Mouse (Mus musculus): ENCODE results near the gene Aox2. TPM values are rescaled to one million over a fixed set of nuclear protein-coding genes. Genes with fewer than 3 reads are reported as not detected.
"Not testable (repeated sequence)": the region's sequence is repeated elsewhere in the genome, so short reads cannot be mapped to it uniquely, and the experiment has no call there.

Gene Aox2
- polyA plus RNA-seq, 1 experiment from 2014 or later = not detected

GRCm38 (mm10) chr1:58365829-58366228 is 87.7 kb downstream of the Aox2 start:
- no peaks in the 10 kb centered on the region for H3K27me3 ChIP-seq (ENCODE audit: low read depth, poor library complexity, severe bottlenecking)
- peaks cover 3% of the 10 kb centered on the region; the same call in 1 of the 2 replicates for H3K4me1 ChIP-seq
- H3K4me3 ChIP-seq = no peak overlapping the region
- DNase-seq (ENCODE audit: low spot score) = no peak
- WGBS = 99% methylated on average over 3 of the region's 3 CpGs
- H3K9me3 ChIP-seq (replicated peaks) = peaks cover 8% of the 10 kb centered on the region
- no peaks in the 10 kb centered on the region for H3K36me3 ChIP-seq
- H3K27ac ChIP-seq (replicated peaks) = no peak overlapping the region

GRCm38 (mm10) chr1:58366737-58367471 is 88.8 kb downstream of the Aox2 start:
- H3K36me3 ChIP-seq = no peaks in the 10 kb centered on the region
- no peak overlapping the region for H3K4me3 ChIP-seq
- DNase-seq (ENCODE audit: low spot score) = no peak
- H3K27ac ChIP-seq (replicated peaks) = no peak overlapping the region
- WGBS = 90% methylated on average over 12 of the region's 12 CpGs
- peaks cover 3% of the 10 kb centered on the region; the same call in 1 of the 2 replicates for H3K4me1 ChIP-seq
- H3K27me3 ChIP-seq (ENCODE audit: low read depth, poor library complexity, severe bottlenecking) = no peaks in the 10 kb centered on the region
- peaks cover 8% of the 10 kb centered on the region for H3K9me3 ChIP-seq (replicated peaks)

- WGBS = 80% methylated on average over 2 of the region's 2 CpGs
- DNase-seq (ENCODE audit: low spot score) = no peak
- Histone ChIP-seq H3K27ac (replicated peaks) (no peak overlapping the region), H3K36me3 (no peaks in the 10 kb centered on the region), H3K9me3 (replicated peaks) (peaks cover under 1% of the 10 kb centered on the region; the same call in 1 of the 2 replicates), H3K27me3 (ENCODE audit: low read depth, poor library complexity, severe bottlenecking) (no peaks in the 10 kb centered on the region), H3K4me3 (no peak overlapping the region), H3K4me1 (no peaks in the 10 kb centered on the region)
Observed at GRCm38 (mm10) chr1:58369716-58370115, 91.6 kb downstream of the Aox2 start.

DNA sequence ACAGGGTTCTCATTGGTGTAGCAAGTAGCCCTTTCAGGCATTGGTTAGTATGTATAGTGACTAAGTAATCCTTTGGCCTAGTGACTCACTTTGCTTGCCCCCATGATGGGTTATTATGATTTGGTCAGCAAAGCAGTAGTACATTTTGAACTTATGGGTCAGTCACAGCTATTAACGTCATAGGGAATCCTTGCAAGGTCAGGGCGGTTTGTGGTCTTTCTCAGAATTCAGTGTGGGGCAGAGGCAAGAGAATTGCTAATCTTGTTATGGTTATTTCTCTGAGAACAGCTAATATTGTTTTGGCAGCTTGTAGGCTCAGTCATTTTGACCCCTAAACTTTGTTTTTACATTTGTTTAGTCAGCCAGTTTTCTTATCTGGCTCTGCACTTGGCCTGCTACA is 96.1 kb downstream of the Aox2 start:
- H3K9me3 ChIP-seq (replicated peaks); H3K4me1 ChIP-seq; H3K36me3 ChIP-seq; H3K27me3 ChIP-seq (ENCODE audit: low read depth, poor library complexity, severe bottlenecking); H3K4me3 ChIP-seq; DNase-seq (ENCODE audit: low spot score); H3K27ac ChIP-seq (replicated peaks): not testable (repeated sequence)
- WGBS = 86% methylated on average over 2 of the region's 2 CpGs

GRCm38 (mm10) chr1:58375574-58376147 is 97.5 kb downstream of the Aox2 start:
- H3K9me3 ChIP-seq (replicated peaks) = no peaks in the 10 kb centered on the region
- H3K4me3 ChIP-seq = no peak overlapping the region
- DNase-seq (ENCODE audit: low spot score) = no peak
- 85% methylated on average over 3 of the region's 3 CpGs for WGBS
- no peaks in the 10 kb centered on the region for H3K4me1 ChIP-seq
- H3K27ac ChIP-seq (replicated peaks) = no peak overlapping the region
- H3K36me3 ChIP-seq = no peaks in the 10 kb centered on the region
- no peaks in the 10 kb centered on the region for H3K27me3 ChIP-seq (ENCODE audit: low read depth, poor library complexity, severe bottlenecking)

DNA sequence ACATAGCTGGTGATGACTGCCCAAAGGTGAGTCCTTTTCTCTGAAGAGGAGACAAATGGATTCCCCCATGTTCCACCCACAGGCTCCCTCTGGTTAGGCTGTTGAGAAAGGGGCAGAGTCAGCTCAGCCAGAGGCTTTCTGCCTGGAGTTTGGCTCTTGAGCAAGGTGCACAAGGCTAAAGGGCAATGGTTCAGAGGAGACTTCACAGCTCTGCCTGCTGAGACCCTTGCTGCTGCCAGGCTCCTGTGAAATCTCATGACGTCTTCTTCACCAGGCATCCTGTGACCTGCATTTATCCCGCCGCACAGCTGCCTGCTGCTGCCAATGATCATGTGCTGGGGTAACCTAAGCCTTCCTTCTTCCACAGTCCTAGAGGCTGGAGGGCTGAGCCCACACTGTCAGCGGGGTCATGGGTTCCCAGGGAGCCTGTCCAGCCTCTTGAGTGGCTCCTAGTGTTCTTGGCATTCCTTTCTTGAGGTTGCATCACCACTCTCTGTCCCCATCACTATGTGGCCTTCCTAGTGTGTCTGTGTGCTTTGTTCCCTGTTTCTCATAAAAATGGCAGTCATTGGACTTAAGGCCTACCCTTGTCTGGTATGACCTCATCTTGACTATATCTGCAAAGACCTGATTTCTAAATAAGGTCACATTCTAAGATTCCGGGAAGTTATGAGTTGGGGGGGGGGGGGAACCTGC is 104.6 kb downstream of the Aox2 start:
- no peak for DNase-seq (ENCODE audit: low spot score)
- Histone ChIP-seq H3K27ac (replicated peaks) (no peak overlapping the region), H3K4me1 (no peaks in the 10 kb centered on the region), H3K4me3 (no peak overlapping the region), H3K36me3 (0 out of 2 replicates have a peak, but pooled peaks cover 5% of the 10 kb centered on the region), H3K9me3 (replicated peaks) (no peaks in the 10 kb centered on the region), H3K27me3 (ENCODE audit: low read depth, poor library complexity, severe bottlenecking) (no peaks in the 10 kb centered on the region)
- WGBS = 80% methylated on average over 5 of the region's 5 CpGs

- Histone ChIP-seq H3K27me3 (ENCODE audit: low read depth, poor library complexity, severe bottlenecking) (no peaks in the 10 kb centered on the region), H3K4me1 (peaks cover 19% of the 10 kb centered on the region), H3K36me3 (peaks cover 31% of the 10 kb centered on the region), H3K9me3 (replicated peaks) (no peaks in the 10 kb centered on the region), H3K27ac (replicated peaks) (peak overlapping the region; percentile 99), H3K4me3 (peak overlapping the region; percentile 95)
- peak; percentile 21 for DNase-seq (ENCODE audit: low spot score)
- WGBS = 47% methylated on average over 19 of the region's 19 CpGs
Observed at GRCm38 (mm10) chr1:58391421-58392267, 113.5 kb downstream of the Aox2 start.

GRCm38 (mm10) chr1:58392268-58392651 is 114.1 kb downstream of the Aox2 start:
- Histone ChIP-seq H3K4me3 (peak overlapping the region; percentile 95), H3K27ac (replicated peaks) (peak overlapping the region; percentile 99), H3K4me1 (peaks cover 19% of the 10 kb centered on the region), H3K9me3 (replicated peaks) (no peaks in the 10 kb centered on the region), H3K27me3 (ENCODE audit: low read depth, poor library complexity, severe bottlenecking) (no peaks in the 10 kb centered on the region), H3K36me3 (peaks cover 34% of the 10 kb centered on the region)
- DNase-seq (ENCODE audit: low spot score) = peak; percentile 57
- under 1% methylated on average over 16 of the region's 16 CpGs for WGBS

- no peaks in the 10 kb centered on the region for H3K9me3 ChIP-seq (replicated peaks)
- H3K36me3 ChIP-seq = peaks cover 39% of the 10 kb centered on the region
- H3K27me3 ChIP-seq (ENCODE audit: low read depth, poor library complexity, severe bottlenecking) = no peaks in the 10 kb centered on the region
- H3K4me3 ChIP-seq = peak within 1 kb of the TSS; percentile 95
- peaks cover 19% of the 10 kb centered on the region for H3K4me1 ChIP-seq
- under 1% methylated on average over 58 of the region's 61 CpGs for WGBS
- DNase-seq (ENCODE audit: low spot score) = peak; percentile 95
- peak within 1 kb of the TSS; percentile 99 for H3K27ac ChIP-seq (replicated peaks)
Observed at GRCm38 (mm10) chr1:58392652-58393283, 114.6 kb downstream of the Aox2 start, which contains the start of gene Bzw1. Gene Bzw1, plus strand, starts transcription at chr1:58392898.

- DNase-seq (ENCODE audit: low spot score) = peak; percentile 59
- 1% methylated on average over 82 of the region's 90 CpGs for WGBS
- Histone ChIP-seq H3K4me1 (peaks cover 19% of the 10 kb centered on the region), H3K4me3 (peak overlapping the region; percentile 95), H3K27me3 (ENCODE audit: low read depth, poor library complexity, severe bottlenecking) (no peaks in the 10 kb centered on the region), H3K27ac (replicated peaks) (peak overlapping the region; percentile 99), H3K36me3 (peaks cover 47% of the 10 kb centered on the region), H3K9me3 (replicated peaks) (no peaks in the 10 kb centered on the region)
Observed at GRCm38 (mm10) chr1:58393284-58394195, 115.4 kb downstream of the Aox2 start.

DNA sequence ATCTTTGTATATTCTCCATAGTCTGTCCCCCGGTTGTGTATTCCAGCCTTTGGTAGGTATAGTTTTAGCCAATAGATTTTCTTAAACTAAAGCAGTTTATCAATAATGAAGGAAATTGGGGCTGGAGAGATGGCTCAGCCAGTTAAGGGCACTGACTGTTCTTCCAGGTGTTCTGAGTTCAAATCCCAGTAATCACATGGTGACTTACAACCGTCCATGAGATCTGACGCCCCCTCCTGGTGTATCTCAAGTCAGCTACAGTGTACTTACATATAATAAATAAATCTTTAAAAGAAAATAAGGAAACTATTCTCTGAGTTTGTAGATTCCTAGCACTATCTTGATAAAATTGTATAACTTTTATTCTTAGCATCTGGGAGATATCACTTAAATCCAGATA is 117.2 kb downstream of the Aox2 start:
- peaks cover 59% of the 10 kb centered on the region for H3K36me3 ChIP-seq
- no peaks in the 10 kb centered on the region for H3K9me3 ChIP-seq (replicated peaks)
- H3K27ac ChIP-seq (replicated peaks) = no peak overlapping the region
- 99% methylated on average over 3 of the region's 3 CpGs for WGBS
- DNase-seq (ENCODE audit: low spot score) = no peak
- no peaks in the 10 kb centered on the region for H3K27me3 ChIP-seq (ENCODE audit: low read depth, poor library complexity, severe bottlenecking)
- no peak overlapping the region for H3K4me3 ChIP-seq
- H3K4me1 ChIP-seq = peaks cover 19% of the 10 kb centered on the region

All from midbrain, embryonic 10.5 days (tissue).